Mouse (Mus musculus) left cerebral cortex, adult 8-10 months (tissue): ENCODE results near the gene Ccdc114. TPM values are rescaled to one million over a fixed set of nuclear protein-coding genes. Genes with fewer than 3 reads are reported as not detected.
A peak's percentile ranks its signal among the peaks of the same experiment; 100 is the strongest.

ENCODE experiments used
- DNase-seq, 2 experiments: peaks; one replicate each; pipeline ENCODE4 v3.0.0; 2022; ENCODE audit warnings: low spot score in 2 of 2
- total RNA-seq, 4 experiments: library from RNA; stranded (reverse); gene quantifications; 2 replicates each; pipeline ENCODE4 v1.2.4; 2022

Ccdc114 gene
- total RNA-seq, 4 experiments from 2014 or later = 2.1 to 3.7 (median 2.9) TPM

DNA sequence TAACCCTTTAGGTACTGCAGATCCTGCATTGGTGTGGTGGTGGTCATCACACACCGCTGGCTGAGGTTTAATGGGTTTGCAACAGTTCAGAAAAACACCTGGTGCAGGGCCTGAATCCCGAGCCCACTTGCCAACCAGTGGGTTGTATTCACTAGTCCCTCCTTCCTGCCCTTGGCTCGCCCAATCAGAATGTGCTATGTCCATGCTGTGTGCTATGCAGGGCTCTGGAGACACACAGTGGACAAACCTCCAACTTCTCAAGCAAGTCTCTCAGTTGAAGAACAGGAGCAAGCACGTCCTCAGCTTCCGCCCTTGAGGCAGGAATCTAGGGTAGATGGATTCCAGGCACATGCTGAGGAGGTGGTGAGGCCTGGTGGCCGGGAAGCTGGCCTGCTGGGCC lies 50.6 kb downstream of the Ccdc114 start:
- no peak for DNase-seq

- peak in 1 of 2 experiments; percentile 19 for DNase-seq
Measured at GRCm38 (mm10) chr7:45981612-45982011, 57.7 kb downstream of the Ccdc114 start.

DNA sequence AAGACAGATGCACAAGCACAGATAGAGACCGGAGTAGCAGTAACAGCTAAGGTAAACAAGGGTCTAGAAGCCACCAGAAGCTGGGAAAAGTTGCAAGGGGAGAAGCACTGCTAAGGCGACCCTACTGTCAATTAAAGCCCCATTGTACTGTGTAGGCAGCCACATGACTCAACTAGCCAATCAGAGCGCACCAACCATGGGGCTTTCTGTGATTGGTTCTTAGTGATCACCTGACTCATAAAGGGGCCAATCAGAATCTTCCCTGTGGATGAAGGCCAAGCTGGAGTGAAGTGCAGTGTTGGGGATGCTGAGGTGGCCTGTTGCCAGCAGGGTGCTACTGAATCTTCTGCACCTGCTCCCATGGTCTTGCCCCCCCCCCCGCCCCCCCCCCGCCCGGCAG lies 63.0 kb downstream of the Ccdc114 start:
- DNase-seq = no peak

- no peak for DNase-seq
Measured at GRCm38 (mm10) chr7:45988344-45988743, 64.5 kb downstream of the Ccdc114 start.

DNA sequence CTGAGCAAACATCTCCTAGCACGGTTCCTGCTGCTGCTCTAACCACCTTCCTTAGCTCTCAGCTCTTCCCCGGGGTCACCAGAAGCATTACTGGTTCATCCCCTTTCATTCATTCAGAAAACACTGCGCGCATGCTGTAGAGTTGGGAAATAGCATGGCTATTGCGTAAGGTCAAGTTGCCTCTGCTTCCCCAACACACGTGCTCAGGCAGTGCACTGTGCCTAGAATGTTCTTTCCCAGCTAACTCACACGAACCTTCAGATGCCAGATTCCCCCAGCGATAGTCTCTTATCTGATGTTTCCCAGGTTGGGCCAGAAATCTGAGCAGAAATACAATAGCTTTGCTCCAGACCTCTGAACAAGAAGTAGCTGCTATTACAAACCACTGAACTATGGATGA lies 68.6 kb downstream of the Ccdc114 start:
- DNase-seq = no peak

Other genes with a start within 250 kb of the Ccdc114 start
- gene Ntn5, start 240.1 kb upstream of the Ccdc114 start, total RNA-seq = 1 to 10 TPM; 7.6 to 8.7 (median 8.2) TPM
- gene Sec1, start 229.7 kb upstream of the Ccdc114 start, total RNA-seq = 1 to 10 TPM in 1 of 4 experiments, under 1 TPM in 3; 0.63 to 1.1 (median 0.87) TPM
- 100 to 1,000 TPM; 230 to 247 (median 241) TPM for gene Car11, start 224.2 kb upstream of the Ccdc114 start, total RNA-seq
- 100 to 1,000 TPM; 164 to 236 (median 186) TPM for gene Dbp, start 219.0 kb upstream of the Ccdc114 start, total RNA-seq
- 100 to 1,000 TPM; 340 to 384 (median 357) TPM for gene Rpl18, start 208.6 kb upstream of the Ccdc114 start, total RNA-seq
- gene Sphk2, start 206.1 kb upstream of the Ccdc114 start, total RNA-seq = 10 to 100 TPM; 24.9 to 27.4 (median 25.3) TPM
- gene Fam83e, start 202.9 kb upstream of the Ccdc114 start, total RNA-seq = under 1 TPM in 1 of 4 experiments, not detected in 3; 0.14 TPM
- gene Spaca4, start 198.3 kb upstream of the Ccdc114 start, total RNA-seq = not detected
- gene Lmtk3, start 140.3 kb upstream of the Ccdc114 start, total RNA-seq = 100 to 1,000 TPM; 219 to 241 (median 237) TPM
- gene Sult2b1, start 139.4 kb upstream of the Ccdc114 start, total RNA-seq = 10 to 100 TPM; 12.9 to 15.9 (median 14.9) TPM
- 100 to 1,000 TPM; 184 to 196 (median 188) TPM for gene Cyth2, start 109.5 kb upstream of the Ccdc114 start, total RNA-seq
- 1 to 10 TPM; 1.9 to 2.5 (median 2.3) TPM for gene Kcnj14, start 99.3 kb upstream of the Ccdc114 start, total RNA-seq
- gene Grwd1, start 93.1 kb upstream of the Ccdc114 start, total RNA-seq = 10 to 100 TPM; 20.5 to 22.8 (median 21.6) TPM
- 10 to 100 TPM; 67.2 to 79.8 (median 74.9) TPM for gene Kdelr1, start 51.3 kb upstream of the Ccdc114 start, total RNA-seq
- gene Grin2d, start 45.7 kb upstream of the Ccdc114 start, total RNA-seq = 10 to 100 TPM; 11.1 to 12.9 (median 11.8) TPM
- gene Syngr4, start 27.4 kb upstream of the Ccdc114 start, total RNA-seq = under 1 TPM in 1 of 4 experiments, not detected in 3; 0.98 TPM
- 10 to 100 TPM; 18.7 to 24.9 (median 22.7) TPM for gene Tmem143, start 27.1 kb upstream of the Ccdc114 start, total RNA-seq
- 1 to 10 TPM; 4.3 to 7.4 (median 6.3) TPM for gene Emp3, start 2.7 kb upstream of the Ccdc114 start, total RNA-seq
- gene Abcc6, start 106.2 kb downstream of the Ccdc114 start, total RNA-seq = 1 to 10 TPM; 1.9 to 2.5 (median 2.3) TPM
- 100 to 1,000 TPM; 100 to 108 (median 103) TPM for gene Nomo1, start 109.6 kb downstream of the Ccdc114 start, total RNA-seq
- gene Kcnj11, start 176.7 kb downstream of the Ccdc114 start, total RNA-seq = 10 to 100 TPM; 38.1 to 45.7 (median 42.5) TPM